Mouse (Mus musculus): Measurements from ENCODE around the gene Pitpna.

- TF ChIP-seq CTCF (IDR thresholded peaks at IDR 0.05; ENCODE audit: borderline replicate concordance, insufficient read depth, low read length), result no peak
- no peak for TF ChIP-seq POLR2A (IDR thresholded peaks at IDR 0.05; ENCODE audit: low read depth, low read length)
These were observed 32.4 kb downstream of the Pitpna start for GRCm38 (mm10) chr11:75620136-75620780.

Measured in embryonic fibroblast, embryonic 13.5 days (primary cell).